Mouse (Mus musculus) E14TG2a.4 (cell line): ENCODE measurements around the gene Fosb.

Experiments used
- CTCF ChIP-seq: conservative IDR thresholded peaks from 2 replicates; pipeline ENCODE4 v1.5.1; 2014; ENCODE audit warnings: low read length
- NANOG ChIP-seq: IDR thresholded peaks from 2 replicates; pipeline ENCODE4 v1.6.1; 2014; ENCODE audit warnings: borderline replicate concordance, low read length, mixed read lengths
- POU5F1 ChIP-seq: IDR thresholded peaks from 2 replicates; pipeline ENCODE4 v1.6.1; 2014; ENCODE audit warnings: low read length, borderline replicate concordance

GRCm38 (mm10) chr7:19357381-19358375, 47.8 kb upstream of the Fosb start:
- TF ChIP-seq CTCF (no peak), NANOG (no peak), POU5F1 (no peak)
